Mouse (Mus musculus): Measurements from ENCODE around the gene Pknox2. TPM values are rescaled to one million over a fixed set of nuclear protein-coding genes. Genes with fewer than 3 reads are reported as not detected.

Pknox2 gene
- polyA plus RNA-seq, 1 experiment from 2014 or later, result 14.0 TPM

DNA sequence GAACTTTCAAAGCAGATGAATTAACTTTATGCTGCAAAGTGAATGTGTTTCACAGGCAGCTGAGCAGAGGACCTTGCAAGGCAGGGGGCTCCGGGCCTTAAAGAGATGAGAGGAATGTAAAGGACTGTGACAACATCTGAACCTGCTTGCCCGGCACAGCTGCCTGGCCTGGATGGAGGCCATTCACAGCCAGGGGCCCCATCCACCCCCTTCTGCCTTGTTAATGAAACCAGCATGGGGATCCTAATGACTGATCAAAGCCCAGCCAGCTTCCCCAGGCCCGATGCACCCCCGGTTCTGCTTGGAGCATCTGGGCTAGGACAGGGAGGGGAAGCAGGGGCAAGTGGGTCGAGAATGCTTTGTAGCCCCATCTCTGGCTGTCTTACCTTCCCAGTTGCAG lies 183.0 kb downstream of the Pknox2 start:
- 8% methylated on average over 5 of the region's 5 CpGs for WGBS

DNA sequence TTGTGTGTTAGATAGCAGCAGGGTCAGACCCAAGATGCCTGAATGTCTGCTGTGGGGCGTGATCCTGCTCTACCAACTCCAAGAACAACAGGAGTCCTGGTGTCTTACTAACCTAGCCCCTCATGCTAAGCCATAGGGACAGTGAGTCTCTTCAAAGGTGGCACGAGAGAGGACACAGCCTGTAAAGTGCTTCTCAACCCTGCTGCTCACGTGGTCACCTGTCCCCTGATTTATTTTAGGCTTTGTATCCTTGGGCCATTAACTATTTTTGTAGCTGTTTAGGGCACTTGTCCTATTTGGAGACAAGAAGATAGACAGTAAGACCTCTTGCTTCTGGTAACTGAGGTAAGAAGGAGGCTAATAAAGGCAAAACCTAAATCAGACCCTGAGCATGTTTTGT lies 183.7 kb downstream of the Pknox2 start:
- Histone ChIP-seq H3K9ac (no peak overlapping the region), H3K27me3 (no peaks in the 10 kb centered on the region), H3K4me1 (peaks cover 13% of the 10 kb centered on the region), H3K9me3 (replicated peaks) (no peaks in the 10 kb centered on the region), H3K4me3 (replicated peaks) (no peak overlapping the region), H3K27ac (replicated peaks) (0 out of 2 replicates have a peak overlapping the region, but pooled peaks have one; percentile 11), H3K4me2 (replicated peaks) (no peak overlapping the region), H3K36me3 (no peaks in the 10 kb centered on the region)
- no peak for ATAC-seq (ENCODE audit: insufficient number of reproducible peaks, low FRiP score, low TSS enrichment, low read depth)
- 74% methylated on average over 3 of the region's 3 CpGs for WGBS

More for the DNA sequence above, 183.0 kb downstream of the Pknox2 start:
- no peak overlapping the region for H3K4me3 ChIP-seq (replicated peaks)
- H3K36me3 ChIP-seq, result no peaks in the 10 kb centered on the region
- H3K4me1 ChIP-seq, result peaks cover 13% of the 10 kb centered on the region
- no peak overlapping the region for H3K4me2 ChIP-seq (replicated peaks)
- no peak for ATAC-seq (ENCODE audit: insufficient number of reproducible peaks, low FRiP score, low TSS enrichment, low read depth)
- no peaks in the 10 kb centered on the region for H3K27me3 ChIP-seq
- 0 out of 2 replicates have a peak overlapping the region, but pooled peaks have one; percentile 11 for H3K27ac ChIP-seq (replicated peaks)
- no peak overlapping the region for H3K9ac ChIP-seq
- no peaks in the 10 kb centered on the region for H3K9me3 ChIP-seq (replicated peaks)

DNA sequence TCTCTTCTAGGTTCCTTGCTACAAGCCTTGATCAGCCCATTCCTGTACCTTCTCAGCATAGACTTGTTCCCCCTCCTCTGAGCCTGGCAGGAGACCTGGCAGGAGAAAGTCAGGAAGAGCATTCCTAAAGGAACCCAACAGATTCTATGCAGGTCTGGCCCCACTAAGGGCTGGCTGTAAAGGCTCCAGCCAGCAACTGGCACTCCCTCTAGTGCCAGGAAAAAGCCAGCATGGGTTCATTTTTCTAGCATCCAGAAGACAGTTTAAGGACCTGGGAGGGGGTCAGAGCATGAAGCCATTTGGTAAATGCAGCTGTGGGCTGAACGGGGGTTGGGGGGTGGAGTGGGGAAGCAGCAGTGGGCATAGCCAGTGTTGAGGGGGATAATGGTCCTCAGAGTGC lies 185.3 kb downstream of the Pknox2 start:
- H3K4me2 ChIP-seq (replicated peaks), result no peak overlapping the region
- H3K4me1 ChIP-seq, result peaks cover 13% of the 10 kb centered on the region
- H3K27ac ChIP-seq (replicated peaks), result no peak overlapping the region
- no peak overlapping the region for H3K9ac ChIP-seq
- 68% methylated on average over 1 of the region's 1 CpGs for WGBS
- H3K9me3 ChIP-seq (replicated peaks), result no peaks in the 10 kb centered on the region
- ATAC-seq (ENCODE audit: insufficient number of reproducible peaks, low FRiP score, low TSS enrichment, low read depth), result no peak
- H3K4me3 ChIP-seq (replicated peaks), result no peak overlapping the region
- H3K27me3 ChIP-seq, result no peaks in the 10 kb centered on the region
- no peaks in the 10 kb centered on the region for H3K36me3 ChIP-seq

DNA sequence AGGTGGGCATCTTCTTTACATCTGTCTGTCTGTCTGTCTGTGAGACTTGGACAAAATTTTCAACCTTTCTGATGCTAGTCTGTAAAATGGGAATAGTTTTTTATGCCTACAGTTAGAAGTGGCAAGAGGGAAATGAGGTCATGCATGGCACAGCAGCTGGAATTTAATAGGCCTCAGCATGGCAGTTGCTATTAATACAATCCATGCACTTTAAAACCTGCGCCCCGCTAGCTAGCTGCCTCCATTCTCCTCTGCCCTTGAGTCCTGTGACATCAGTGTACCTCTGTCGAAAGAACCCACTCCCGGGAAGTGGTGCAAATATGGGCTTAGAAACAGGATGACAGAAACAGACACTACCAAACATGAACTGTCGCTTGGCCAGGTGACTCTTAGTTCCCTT lies 186.1 kb downstream of the Pknox2 start:
- no peaks in the 10 kb centered on the region for H3K9me3 ChIP-seq (replicated peaks)
- WGBS, result 80% methylated on average over 5 of the region's 5 CpGs
- no peak for ATAC-seq (ENCODE audit: insufficient number of reproducible peaks, low FRiP score, low TSS enrichment, low read depth)
- H3K36me3 ChIP-seq, result no peaks in the 10 kb centered on the region
- peaks cover 13% of the 10 kb centered on the region for H3K4me1 ChIP-seq
- no peak overlapping the region for H3K4me2 ChIP-seq (replicated peaks)
- H3K27ac ChIP-seq (replicated peaks), result no peak overlapping the region
- no peaks in the 10 kb centered on the region for H3K27me3 ChIP-seq
- no peak overlapping the region for H3K9ac ChIP-seq
- no peak overlapping the region for H3K4me3 ChIP-seq (replicated peaks)

DNA sequence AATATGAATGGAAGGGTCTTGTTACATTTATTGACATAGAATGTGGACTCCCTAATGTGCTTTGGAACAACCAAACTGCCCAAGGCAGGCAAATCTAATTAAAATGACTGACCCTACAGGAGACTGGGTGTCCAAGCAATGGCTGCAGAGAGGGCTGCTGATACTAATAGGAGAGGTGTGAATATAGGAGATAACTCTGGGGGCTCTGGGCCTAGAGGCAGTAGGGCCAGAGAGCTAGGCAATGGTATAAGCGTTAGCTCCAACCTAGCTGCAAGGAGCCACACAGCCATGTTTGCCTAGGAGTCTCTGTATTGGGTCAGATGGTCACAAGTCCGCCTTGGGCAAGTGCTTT lies 196.1 kb downstream of the Pknox2 start:
- peaks cover 17% of the 10 kb centered on the region; the same call in 1 of the 2 replicates for H3K4me1 ChIP-seq
- no peaks in the 10 kb centered on the region for H3K9me3 ChIP-seq (replicated peaks)
- no peak overlapping the region for H3K27ac ChIP-seq (replicated peaks)
- H3K4me2 ChIP-seq (replicated peaks), result no peak overlapping the region
- WGBS, result 83% methylated on average over 2 of the region's 2 CpGs
- H3K36me3 ChIP-seq, result no peaks in the 10 kb centered on the region
- ATAC-seq (ENCODE audit: insufficient number of reproducible peaks, low FRiP score, low TSS enrichment, low read depth), result no peak
- no peak overlapping the region for H3K4me3 ChIP-seq (replicated peaks)
- H3K9ac ChIP-seq, result no peak overlapping the region
- no peaks in the 10 kb centered on the region for H3K27me3 ChIP-seq

DNA sequence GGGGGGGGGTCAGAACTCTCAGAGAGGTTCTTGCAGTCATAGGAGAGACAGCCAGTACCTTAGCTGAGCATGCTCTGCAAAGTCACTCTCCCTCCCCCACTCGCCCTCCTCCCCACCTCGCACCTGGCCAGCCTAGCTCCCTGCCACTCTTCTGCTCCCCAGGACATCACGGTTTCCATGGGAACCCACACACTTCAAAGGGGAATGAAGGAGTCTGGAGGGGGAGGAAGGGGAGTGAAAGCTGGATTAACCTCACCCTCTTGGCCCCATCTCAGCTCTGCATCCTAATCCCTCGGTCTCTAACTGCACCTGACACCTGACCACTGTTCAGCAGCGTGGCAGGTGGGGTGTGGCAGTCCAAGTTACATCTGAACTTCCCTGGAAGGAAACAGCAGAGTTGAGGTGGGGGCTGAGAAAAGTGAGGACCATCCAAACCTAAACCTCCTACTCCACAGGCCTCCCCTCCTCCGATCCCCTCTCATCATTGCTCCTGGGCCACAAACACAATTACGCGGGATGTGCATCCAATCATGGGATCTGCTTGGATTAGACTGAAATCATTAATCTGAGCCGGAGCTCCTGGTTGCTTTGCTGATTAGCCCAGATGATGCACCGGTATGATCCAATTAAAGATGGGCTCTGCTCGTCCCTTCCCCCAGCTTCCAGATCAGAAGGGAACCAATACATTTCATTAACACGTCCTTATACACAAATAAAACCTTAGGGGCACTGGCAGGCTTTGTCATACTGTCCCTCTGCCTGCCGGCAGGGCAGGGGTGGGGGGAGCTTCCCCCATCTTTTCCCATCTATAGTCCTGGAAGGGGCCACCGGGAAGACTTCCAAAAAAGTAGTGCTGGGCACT lies 196.7 kb downstream of the Pknox2 start:
- H3K4me2 ChIP-seq (replicated peaks), result no peak overlapping the region
- H3K9me3 ChIP-seq (replicated peaks), result no peaks in the 10 kb centered on the region
- peaks cover 17% of the 10 kb centered on the region; the same call in 1 of the 2 replicates for H3K4me1 ChIP-seq
- 0 out of 2 replicates have a peak, but pooled peaks have one; percentile 44 for ATAC-seq (ENCODE audit: insufficient number of reproducible peaks, low FRiP score, low TSS enrichment, low read depth)
- H3K9ac ChIP-seq, result no peak overlapping the region
- H3K27me3 ChIP-seq, result no peaks in the 10 kb centered on the region
- H3K36me3 ChIP-seq, result no peaks in the 10 kb centered on the region
- H3K4me3 ChIP-seq (replicated peaks), result no peak overlapping the region
- H3K27ac ChIP-seq (replicated peaks), result no peak overlapping the region
- 31% methylated on average over 14 of the region's 14 CpGs for WGBS

DNA sequence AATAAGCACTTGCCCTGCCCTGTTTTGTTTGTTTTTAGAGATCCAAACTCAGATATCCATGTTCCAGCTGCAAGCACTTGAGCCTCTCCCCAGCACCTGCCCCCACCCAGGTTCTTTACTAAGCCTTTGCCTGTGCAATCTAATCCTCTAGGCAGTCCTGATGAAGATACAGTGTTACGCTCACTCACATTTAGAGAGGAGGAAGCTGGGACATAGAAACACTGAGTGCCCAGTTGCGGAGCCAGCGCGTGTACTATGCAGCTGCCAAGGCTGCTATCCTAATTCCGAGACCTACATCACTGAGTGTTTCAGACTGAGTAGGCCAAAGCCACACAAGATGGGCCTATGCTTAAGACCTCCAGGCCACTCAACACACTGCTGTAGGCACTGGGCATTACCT lies 199.0 kb downstream of the Pknox2 start:
- no peak overlapping the region for H3K27ac ChIP-seq (replicated peaks)
- WGBS, result 81% methylated on average over 5 of the region's 5 CpGs
- no peak overlapping the region for H3K9ac ChIP-seq
- no peak overlapping the region for H3K4me2 ChIP-seq (replicated peaks)
- no peaks in the 10 kb centered on the region for H3K27me3 ChIP-seq
- no peaks in the 10 kb centered on the region for H3K36me3 ChIP-seq
- ATAC-seq (ENCODE audit: insufficient number of reproducible peaks, low FRiP score, low TSS enrichment, low read depth), result 0 out of 2 replicates have a peak, but pooled peaks have one; percentile 25
- H3K4me3 ChIP-seq (replicated peaks), result no peak overlapping the region
- peaks cover 17% of the 10 kb centered on the region; the same call in 1 of the 2 replicates for H3K4me1 ChIP-seq
- H3K9me3 ChIP-seq (replicated peaks), result no peaks in the 10 kb centered on the region

DNA sequence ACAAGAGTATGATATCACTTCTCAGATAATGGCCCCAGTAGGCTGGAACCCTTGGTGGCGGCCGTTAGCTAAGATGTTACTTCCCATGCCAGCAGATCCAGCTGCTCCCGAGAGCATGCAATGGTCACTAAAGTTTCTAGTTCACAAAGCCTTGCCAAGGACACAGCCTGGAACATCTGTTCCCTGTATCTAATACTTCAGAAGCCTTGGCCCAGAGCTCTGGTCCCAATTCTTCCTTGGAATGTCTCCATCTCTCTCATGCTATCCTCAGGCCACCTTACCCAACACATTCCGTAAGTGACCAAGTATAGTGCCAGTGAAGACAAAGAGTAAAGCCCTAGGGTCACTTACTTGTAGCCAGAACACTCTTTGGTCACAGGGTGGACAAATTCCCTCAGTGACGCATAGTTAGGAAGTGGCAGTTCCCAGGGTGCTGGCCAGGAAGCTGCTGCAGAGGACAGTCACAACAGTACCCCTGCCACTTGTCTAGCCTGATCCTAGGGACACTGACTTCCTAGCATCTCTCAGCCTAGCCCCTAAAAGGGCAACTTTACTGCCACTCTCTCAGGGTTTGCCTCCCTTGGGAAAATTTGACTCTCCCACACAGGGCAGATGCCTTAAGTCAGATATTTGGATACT lies 200.0 kb downstream of the Pknox2 start:
- Histone ChIP-seq H3K4me3 (replicated peaks) (no peak overlapping the region), H3K4me1 (peaks cover 23% of the 10 kb centered on the region; the same call in 1 of the 2 replicates), H3K9ac (no peak overlapping the region), H3K9me3 (replicated peaks) (no peaks in the 10 kb centered on the region), H3K27me3 (no peaks in the 10 kb centered on the region), H3K27ac (replicated peaks) (no peak overlapping the region), H3K36me3 (no peaks in the 10 kb centered on the region), H3K4me2 (replicated peaks) (no peak overlapping the region)
- ATAC-seq (ENCODE audit: insufficient number of reproducible peaks, low FRiP score, low TSS enrichment, low read depth), result no peak
- WGBS, result 78% methylated on average over 5 of the region's 5 CpGs

DNA sequence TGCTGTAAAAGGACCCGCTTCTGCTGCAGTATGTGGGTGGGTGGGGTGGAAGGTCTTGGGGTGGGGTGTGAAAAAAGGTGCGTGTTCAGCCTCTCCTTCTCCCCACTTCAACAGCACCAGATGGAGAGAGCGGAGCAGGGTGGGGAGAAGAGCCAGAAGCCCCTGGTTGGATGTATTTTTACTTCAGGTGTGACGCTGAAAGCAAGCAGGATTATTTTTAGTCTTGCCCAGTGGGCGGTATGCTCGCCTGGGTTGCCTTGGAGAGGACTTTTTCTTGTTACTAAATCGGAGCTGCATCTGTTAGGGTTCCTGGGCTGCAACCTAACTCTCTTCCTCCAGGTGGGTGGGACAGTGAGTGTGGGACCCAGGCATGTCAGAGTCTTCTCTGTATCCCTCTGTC lies 202.4 kb downstream of the Pknox2 start:
- H3K9me3 ChIP-seq (replicated peaks), result no peaks in the 10 kb centered on the region
- peaks cover 35% of the 10 kb centered on the region for H3K4me1 ChIP-seq
- H3K27ac ChIP-seq (replicated peaks), result no peak overlapping the region
- no peak overlapping the region for H3K4me2 ChIP-seq (replicated peaks)
- no peak for ATAC-seq (ENCODE audit: insufficient number of reproducible peaks, low FRiP score, low TSS enrichment, low read depth)
- H3K27me3 ChIP-seq, result no peaks in the 10 kb centered on the region
- H3K36me3 ChIP-seq, result no peaks in the 10 kb centered on the region
- H3K9ac ChIP-seq, result no peak overlapping the region
- WGBS, result 62% methylated on average over 7 of the region's 7 CpGs
- no peak overlapping the region for H3K4me3 ChIP-seq (replicated peaks)

DNA sequence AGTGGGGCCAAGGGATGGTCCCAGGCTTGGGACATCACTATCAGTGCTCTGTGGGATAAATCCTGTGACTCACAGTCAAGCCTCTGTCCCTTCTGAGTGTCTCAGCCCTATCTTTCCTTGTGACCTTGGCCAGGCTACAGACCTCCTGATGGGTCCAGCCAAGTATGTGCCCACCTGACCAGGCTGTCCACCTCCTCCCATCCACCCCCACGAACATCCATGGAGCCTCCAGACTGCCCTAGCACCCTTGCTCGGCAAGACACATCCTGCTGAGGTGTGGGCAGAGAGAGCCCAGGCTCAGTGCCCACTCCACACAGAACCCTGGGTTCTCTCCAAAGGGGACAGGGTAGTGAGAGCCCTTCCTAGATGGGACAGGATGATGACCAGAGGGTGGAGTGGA lies 204.6 kb downstream of the Pknox2 start:
- no peaks in the 10 kb centered on the region for H3K36me3 ChIP-seq
- no peak for ATAC-seq (ENCODE audit: insufficient number of reproducible peaks, low FRiP score, low TSS enrichment, low read depth)
- H3K9ac ChIP-seq, result no peak overlapping the region
- H3K4me1 ChIP-seq, result peaks cover 44% of the 10 kb centered on the region
- H3K9me3 ChIP-seq (replicated peaks), result no peaks in the 10 kb centered on the region
- no peak overlapping the region for H3K4me2 ChIP-seq (replicated peaks)
- H3K27me3 ChIP-seq, result no peaks in the 10 kb centered on the region
- peak overlapping the region; percentile 69; the same call in 1 of the 2 replicates for H3K27ac ChIP-seq (replicated peaks)
- WGBS, result 85% methylated on average over 2 of the region's 2 CpGs
- H3K4me3 ChIP-seq (replicated peaks), result no peak overlapping the region

DNA sequence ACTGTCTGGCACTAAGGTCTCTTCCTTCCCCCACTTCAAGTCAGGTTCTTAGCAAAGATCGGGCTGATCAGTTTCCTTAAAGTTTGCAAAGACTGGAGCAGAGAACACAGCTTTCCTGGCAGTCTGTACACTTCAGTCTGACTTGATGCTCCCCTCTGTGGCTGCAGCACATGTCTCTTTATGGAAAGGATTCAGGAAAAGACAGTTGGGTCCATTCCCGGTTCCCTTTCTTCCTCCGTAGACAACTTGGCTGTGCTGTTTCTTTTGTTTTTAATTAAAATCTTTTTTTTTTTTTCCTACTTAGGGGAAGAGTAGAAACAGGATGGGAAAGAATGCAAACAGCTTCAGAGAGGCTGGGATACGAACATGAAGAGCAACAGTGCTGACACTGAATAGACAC lies 205.1 kb downstream of the Pknox2 start:
- no peak; the same call in 1 of the 2 replicates for ATAC-seq (ENCODE audit: insufficient number of reproducible peaks, low FRiP score, low TSS enrichment, low read depth)
- peaks cover 43% of the 10 kb centered on the region for H3K4me1 ChIP-seq
- 37% methylated on average over 4 of the region's 4 CpGs for WGBS
- no peaks in the 10 kb centered on the region for H3K27me3 ChIP-seq
- H3K9me3 ChIP-seq (replicated peaks), result no peaks in the 10 kb centered on the region
- H3K4me2 ChIP-seq (replicated peaks), result no peak overlapping the region
- H3K9ac ChIP-seq, result no peak overlapping the region
- no peak overlapping the region for H3K4me3 ChIP-seq (replicated peaks)
- H3K27ac ChIP-seq (replicated peaks), result peak overlapping the region; percentile 69; the same call in 1 of the 2 replicates
- H3K36me3 ChIP-seq, result no peaks in the 10 kb centered on the region

Data from embryonic facial prominence, embryonic 15.5 days (tissue).